15 mouse cellular contexts compared by ENCODE assay signal in genomic region chr19:42136126-42136525, GRCm38 (mm10). TPM values are rescaled to one million over a fixed set of nuclear protein-coding genes. Genes with fewer than 3 reads are reported as not detected.
"Had no signal": no experiment of that assay in that cellular context is flagged by ENCODE, and none has a peak within 500 bp of the region (broad histone marks: within the 10 kb centered on the region; RNA-seq: fewer than 3 reads in every experiment).

No protein-coding gene starts in this region.

- H3K4me3 ChIP-seq: left cerebral cortex, adult 2 months; limb, embryonic 10.5 days; neural tube, embryonic 12.5 days had no signal

- H3K4me1 ChIP-seq: neural tube, embryonic 12.5 days had no signal

- H3K27ac ChIP-seq: left cerebral cortex, adult 2 months; limb, embryonic 10.5 days; liver, embryonic 14.5 days; neural tube, embryonic 12.5 days had no signal

- H3K36me3 ChIP-seq: limb, embryonic 10.5 days; neural tube, embryonic 12.5 days had no signal

- H3K9ac ChIP-seq: liver, embryonic 14.5 days; neural tube, embryonic 12.5 days had no signal

- H3K27me3 ChIP-seq: neural tube, embryonic 12.5 days had no signal

- DNase-seq: kidney, adult 18-20 months; kidney, postnatal 14 days; lung, adult 2 months; lung, postnatal 36 days; midbrain, embryonic 14.5 days; right cerebral cortex, adult 18-20 months; right cerebral cortex, postnatal 25 days; thymus, adult 18-20 months; thymus, postnatal 14 days had no signal

RNA-seq across cellular contexts. Expression of gene Morn4, which starts 50.0 kb away (rescaled TPM):
- total RNA-seq: monocyte, adult 5-6 weeks; neutrophil, adult 5-6 weeks had no signal
